7 mouse cellular contexts compared by ENCODE assay signal in genomic region chr1:132881041-132881761, GRCm38 (mm10). TPM values are rescaled to one million over a fixed set of nuclear protein-coding genes. Genes with fewer than 3 reads are reported as not detected.
DNase-seq lines count a peak whose midpoint lies in the region; ATAC-seq lines count a peak whose summit lies in the region.

No protein-coding gene starts in this region.

- H3K27me3 ChIP-seq in forebrain, embryonic 11.5 days (ENCODE audit: control insufficient read depth, insufficient read depth, low read length): peaks cover 9% of the 10 kb centered on the region
- peaks cover 38% of the 10 kb centered on the region for H3K27me3 ChIP-seq in neural tube, embryonic 13.5 days

- H3K27ac ChIP-seq in forebrain, embryonic 11.5 days (ENCODE audit: low read depth, low read length): peak overlapping the region; percentile 25; the same call in 1 of the 2 replicates
- H3K27ac ChIP-seq in neural tube, embryonic 13.5 days (replicated peaks): peak overlapping the region; percentile 84

- H3K9me3 ChIP-seq in forebrain, embryonic 11.5 days (ENCODE audit: control insufficient read depth, low read length): no peaks in the 10 kb centered on the region
- no peaks in the 10 kb centered on the region for H3K9me3 ChIP-seq in neural tube, embryonic 13.5 days

- ATAC-seq in forebrain, embryonic 11.5 days (replicated peaks; ENCODE audit: low FRiP score): peak; percentile 70
- peak; percentile 54 for ATAC-seq in neural tube, embryonic 13.5 days (ENCODE audit: low read depth)

- peak; percentile 68 for DNase-seq in Muller cell, postnatal 12 days (ENCODE audit: inconsistent ontology term)
- peak; percentile 51 for DNase-seq in brain, embryonic 18.5 days (ENCODE audit: low read depth, low spot score)
- DNase-seq in forebrain, embryonic 11.5 days (ENCODE audit: low spot score): peak; percentile 73
- DNase-seq in heart, postnatal 4 days: peak; percentile 37
- DNase-seq in left cerebral cortex, postnatal 4 days: peak; percentile 89
- DNase-seq in B cell, adult 2 months: no peak

- peak overlapping the region; percentile 82 for H3K4me2 ChIP-seq in forebrain, embryonic 11.5 days (ENCODE audit: low read depth, low read length, severe bottlenecking)
- peak overlapping the region; percentile 90 for H3K4me2 ChIP-seq in neural tube, embryonic 13.5 days

- no peaks in the 10 kb centered on the region for H3K36me3 ChIP-seq in forebrain, embryonic 11.5 days (ENCODE audit: control insufficient read depth, insufficient read depth, low read length)
- H3K36me3 ChIP-seq in neural tube, embryonic 13.5 days: no peaks in the 10 kb centered on the region

- peaks cover 12% of the 10 kb centered on the region; the same call in 1 of the 2 replicates for H3K4me1 ChIP-seq in forebrain, embryonic 11.5 days (replicated peaks; ENCODE audit: control insufficient read depth, insufficient read depth, low read length)
- H3K4me1 ChIP-seq in neural tube, embryonic 13.5 days (replicated peaks): peaks cover 43% of the 10 kb centered on the region

- H3K9ac ChIP-seq in forebrain, embryonic 11.5 days (ENCODE audit: low read length): peak overlapping the region; percentile 70
- peak overlapping the region; percentile 88 for H3K9ac ChIP-seq in neural tube, embryonic 13.5 days

- intact Hi-C loops in left cerebral cortex, postnatal 4 days (cut with DNase I): loop anchor here (5.0 kb wide), 2 partner anchors 96 to 124 kb away; no protein-coding TSS in a partner anchor

- 1% methylated on average over 28 of the region's 28 CpGs for WGBS in forebrain, embryonic 11.5 days
- under 1% methylated on average over 28 of the region's 28 CpGs for WGBS in neural tube, embryonic 13.5 days

- peak overlapping the region; percentile 56 for H3K4me3 ChIP-seq in forebrain, embryonic 11.5 days (ENCODE audit: low read depth, low read length)
- peak overlapping the region; percentile 75 for H3K4me3 ChIP-seq in neural tube, embryonic 13.5 days

RNA-seq across cellular contexts. Expression of gene Lrrn2, which starts 1.1 kb away (rescaled TPM):
- polyA plus RNA-seq in forebrain, embryonic 11.5 days (2014; fragmentation: Nextera tagmentation; extraction: Ambion mirVana): 10.2 and 11.1 TPM in 2 replicates
- 1 to 10 TPM; 8.0 to 8.6 TPM for total RNA-seq in heart, postnatal 4 days (2021)
- total RNA-seq in left cerebral cortex, postnatal 4 days (2021): 100 to 1,000 TPM; 101 to 117 TPM
- polyA plus RNA-seq in neural tube, embryonic 13.5 days (2015; fragmentation: Nextera tagmentation; extraction: Ambion mirVana): 26.0 and 26.8 TPM in 2 replicates

Comparison
In these comparisons a context has a peak if more than half of its experiments do, and no peak if none do; other contexts are left out.
1. DNase-seq: peak in Muller cell, postnatal 12 days (single experiment), brain, embryonic 18.5 days (single experiment), forebrain, embryonic 11.5 days (single experiment), heart, postnatal 4 days (single experiment) and left cerebral cortex, postnatal 4 days (single experiment); none in B cell, adult 2 months (0 of 2).
2. RNA of gene Lrrn2, which starts 1.1 kb away (total RNA-seq): 101 to 117 TPM in left cerebral cortex, postnatal 4 days; 8.0 to 8.6 TPM in heart, postnatal 4 days; every median in the first group is over 10 times any median in the second.